Mouse (Mus musculus): ENCODE measurements around the gene Yipf2.
"Not testable (repeated sequence)": the region's sequence is repeated elsewhere in the genome, so short reads cannot be mapped to it uniquely, and the experiment has no call there.

DNA sequence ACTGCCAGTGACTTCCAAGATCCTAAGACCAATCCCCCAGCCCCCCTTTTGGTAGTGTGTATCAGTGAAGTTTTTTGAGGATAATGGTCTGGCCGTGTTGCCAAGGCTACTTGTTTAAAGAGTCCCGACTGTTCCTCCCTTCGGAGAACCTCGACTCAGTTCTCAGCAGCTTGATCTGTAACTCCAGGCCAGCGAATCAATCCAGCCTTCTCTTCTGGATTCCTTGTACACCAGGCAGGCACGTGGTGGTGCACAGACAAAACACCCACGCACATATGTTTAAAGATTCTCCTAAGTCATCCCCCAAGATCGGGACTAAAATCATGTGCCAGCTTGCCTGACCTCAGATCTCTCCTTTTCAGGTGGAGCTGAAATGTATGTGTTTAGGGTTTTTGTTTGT lies 1.7 kb upstream of the Yipf2 start:
- not testable (repeated sequence) for TF ChIP-seq POLR2A (IDR thresholded peaks at IDR 0.05; ENCODE audit: borderline replicate concordance, extremely low read depth, low read depth, low read length); CTCF (IDR thresholded peaks at IDR 0.05; ENCODE audit: insufficient read depth, low read length)
